Mouse (Mus musculus): ENCODE results near the gene Elane.

DNA sequence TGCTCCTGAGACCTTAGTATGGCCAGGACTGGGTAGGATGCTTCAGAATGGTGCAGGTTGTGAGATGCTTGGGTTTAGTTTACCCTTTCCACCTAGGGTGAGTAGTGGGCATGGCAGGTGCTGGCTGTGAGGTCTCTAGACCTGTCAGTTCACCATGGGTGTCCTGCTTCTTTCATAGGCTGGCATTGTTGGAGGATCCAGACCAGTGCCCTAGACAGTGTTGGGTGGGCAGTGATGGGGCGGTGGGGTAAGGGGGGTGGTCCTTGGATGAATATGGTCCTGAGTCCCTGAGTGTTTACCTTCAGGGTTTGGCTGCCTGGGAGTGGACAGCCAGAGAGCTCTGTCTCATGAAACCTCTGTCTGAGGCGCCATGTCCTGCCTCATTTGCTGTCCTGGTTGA, 28.2 kb upstream of the Elane start:
- TF ChIP-seq CTCF (IDR thresholded peaks at IDR 0.05; ENCODE audit: control insufficient read depth, insufficient read depth, insufficient read length), result no peak
- no peak for TF ChIP-seq MAX (IDR thresholded peaks at IDR 0.05)
- no peak for TF ChIP-seq FOSL1 (IDR thresholded peaks at IDR 0.05; ENCODE audit: insufficient read depth, low read length, poor library complexity, severe bottlenecking)
- no peak for TF ChIP-seq CEBPB (IDR thresholded peaks at IDR 0.05; ENCODE audit: low read depth)
- TF ChIP-seq USF1 (IDR thresholded peaks at IDR 0.05; ENCODE audit: low read depth), result no peak
